Mouse (Mus musculus) kidney, adult 18-20 months (tissue): ENCODE results near the gene Best2.

Experiments used
- DNase-seq: peaks from one replicate; pipeline ENCODE4 v3.0.0; 2021

The Best2 gene

GRCm38 (mm10) chr8:84966603-84967002 lies 47.7 kb downstream of the Best2 start:
- no peak for DNase-seq

GRCm38 (mm10) chr8:84965731-84966291 lies 48.5 kb downstream of the Best2 start:
- DNase-seq, result peak; percentile 95

- DNase-seq, result no peak
These were observed 50.4 kb downstream of the Best2 start for GRCm38 (mm10) chr8:84963952-84964351.

GRCm38 (mm10) chr8:84959811-84960210 lies 54.5 kb downstream of the Best2 start:
- DNase-seq, result no peak
